Mouse (Mus musculus): Measurements from ENCODE around the gene Zfp790. TPM values are rescaled to one million over a fixed set of nuclear protein-coding genes. Genes with fewer than 3 reads are reported as not detected.

Zfp790 gene
- total RNA-seq (2021) = 10 to 100 TPM; 19.1 to 21.5 TPM
- long read RNA-seq, experiment 1, transcript Zfp790-201 (5 exons, 3,376 nt) = major isoform, 9 of 18 reads
- long read RNA-seq, experiment 1, partial matches to known transcripts = 0 of 18 reads
- long read RNA-seq, experiment 1, other reads (novel, unspliced or antisense) = 9 of 18 reads
- long read RNA-seq, experiment 2, transcript Zfp790-201 (5 exons, 3,376 nt) = major isoform, 8 of 17 reads
- long read RNA-seq, experiment 2, partial matches to known transcripts = 0 of 17 reads
- long read RNA-seq, experiment 2, other reads (novel, unspliced or antisense) = 5 of 17 reads

DNA sequence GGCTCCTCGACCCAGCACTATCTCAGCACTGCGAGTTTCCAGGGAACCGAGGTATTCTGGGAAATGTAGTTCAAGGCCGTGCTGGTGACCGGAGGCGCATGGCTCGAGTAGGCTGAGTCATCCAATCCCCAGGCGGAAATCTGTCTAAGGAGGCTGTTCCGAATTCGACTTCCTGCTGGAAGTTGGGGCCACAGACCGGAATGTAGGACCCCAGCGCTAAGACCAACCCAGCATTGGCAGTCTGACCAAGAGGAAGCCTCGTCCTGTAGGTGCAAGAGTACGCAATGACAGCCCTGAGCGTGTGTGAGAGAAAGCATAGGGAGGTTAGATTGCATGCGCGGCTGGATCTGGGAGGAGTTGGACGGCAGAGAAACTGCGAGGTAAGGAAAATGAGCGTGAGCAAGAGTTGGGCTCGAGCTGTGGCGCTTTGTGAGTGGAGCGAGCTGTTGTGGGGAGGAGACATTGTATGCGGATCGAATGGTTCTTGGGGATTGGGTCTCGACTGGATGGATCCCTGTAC lies at the start of gene Zfp790:
Gene Zfp790, plus strand, starts transcription at position 205 of the 520 bp plus-strand sequence.
- DNase-seq (ENCODE audit: low spot score in 2 of 2) = peak; percentile 87 to 95
- Histone ChIP-seq H3K27ac (peak within 1 kb of the TSS; percentile 89), H3K4me3 (peak within 1 kb of the TSS; percentile 76)
- no peak for TF ChIP-seq CTCF (conservative IDR thresholded peaks at IDR 0.05)

DNA sequence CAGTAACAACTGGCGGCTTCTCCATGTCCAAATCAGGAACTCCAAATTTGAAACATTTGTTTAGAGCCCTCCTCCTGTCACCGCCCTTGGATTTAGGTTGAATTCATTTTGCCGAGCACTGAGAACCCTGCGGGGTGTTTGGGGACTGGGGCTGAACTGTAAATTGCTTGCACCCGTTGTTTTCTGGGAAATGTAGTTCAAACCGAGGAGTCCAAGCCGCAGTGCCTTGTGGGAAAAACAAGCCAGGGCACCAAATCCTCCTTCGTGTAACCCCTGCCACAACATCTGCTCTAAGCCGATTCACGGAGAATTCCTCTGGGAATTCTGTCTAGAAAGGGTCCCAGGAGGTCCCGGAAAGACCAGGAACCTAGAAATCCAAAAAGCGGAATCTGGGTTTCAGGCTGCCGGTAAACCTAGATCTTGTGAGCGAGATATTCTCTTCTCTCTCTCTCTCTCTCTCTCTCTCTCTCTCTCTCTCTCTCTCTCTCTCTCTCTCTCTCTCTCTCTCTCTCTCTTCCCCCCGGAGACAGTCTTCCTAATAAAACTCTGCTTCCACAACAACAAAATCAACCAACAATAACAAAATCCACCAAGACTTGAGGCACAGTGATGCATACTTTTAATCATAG lies 48.7 kb upstream of the Zfp790 start:
- H3K27ac ChIP-seq = peak overlapping the region; percentile 95
- TF ChIP-seq CTCF (conservative IDR thresholded peaks at IDR 0.05) = no peak
- H3K4me3 ChIP-seq = peak overlapping the region; percentile 94
- peak; percentile 87 to 90 for DNase-seq (ENCODE audit: low spot score in 2 of 2)

- Histone ChIP-seq H3K27ac (peak within 1 kb of the TSS; percentile 95), H3K4me3 (peak within 1 kb of the TSS; percentile 94)
- peak; percentile 84 to 94 for DNase-seq (ENCODE audit: low spot score in 2 of 2)
- TF ChIP-seq CTCF (conservative IDR thresholded peaks at IDR 0.05) = peak; percentile 24; the same call in 1 of the 2 replicates
These were observed 47.6 kb upstream of the Zfp790 start, which contains the start of gene Zfp84 for GRCm38 (mm10) chr7:29768090-29768900. Gene Zfp84 (plus strand): TSS chr7:29768552.

DNA sequence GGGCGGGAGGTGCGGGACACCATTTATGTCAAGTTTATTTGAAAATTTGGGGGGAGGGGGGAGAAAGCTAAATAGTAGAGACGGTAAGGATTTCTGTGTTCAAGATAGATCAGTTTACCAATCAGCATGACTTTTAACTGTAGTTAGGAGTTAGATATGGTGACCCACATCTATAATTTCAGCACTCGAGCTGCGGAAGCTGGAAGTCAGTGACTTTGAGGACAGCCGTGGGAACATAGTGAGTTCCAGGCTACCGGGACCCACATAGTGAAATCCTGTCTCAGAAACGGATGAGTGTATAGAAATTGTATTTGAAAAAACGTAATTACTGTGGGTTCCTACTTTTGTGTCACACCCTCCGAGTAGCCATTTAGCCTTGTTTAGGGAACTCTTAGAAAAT lies 46.9 kb upstream of the Zfp790 start:
- peak overlapping the region; percentile 95 for H3K27ac ChIP-seq
- no peak for TF ChIP-seq CTCF (conservative IDR thresholded peaks at IDR 0.05)
- H3K4me3 ChIP-seq = peak overlapping the region; percentile 94
- no peak for DNase-seq (ENCODE audit: low spot score in 2 of 2)

DNA sequence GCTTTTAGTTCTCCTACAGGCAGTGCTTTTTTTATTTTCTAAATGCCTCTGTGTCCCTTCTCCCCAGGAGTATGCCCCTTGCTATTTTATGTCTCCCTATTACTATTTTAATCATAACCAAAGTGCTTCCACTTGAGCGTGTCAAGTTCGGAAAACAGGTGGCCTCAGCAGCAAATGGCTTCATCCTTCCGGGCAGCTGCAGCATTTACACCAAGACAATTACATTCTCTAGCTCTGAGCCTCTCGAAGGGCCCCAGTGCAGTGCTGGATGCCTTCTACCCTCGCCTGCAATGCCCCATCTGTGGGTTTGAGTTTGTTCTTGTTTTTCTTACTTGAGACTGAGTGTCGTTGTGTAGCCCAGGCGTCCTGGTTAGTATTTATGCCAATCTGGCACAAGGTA lies 42.4 kb upstream of the Zfp790 start:
- Histone ChIP-seq H3K4me3 (no peak overlapping the region), H3K27ac (no peak overlapping the region)
- DNase-seq (ENCODE audit: low spot score in 2 of 2) = no peak
- no peak for TF ChIP-seq CTCF (conservative IDR thresholded peaks at IDR 0.05)

DNA sequence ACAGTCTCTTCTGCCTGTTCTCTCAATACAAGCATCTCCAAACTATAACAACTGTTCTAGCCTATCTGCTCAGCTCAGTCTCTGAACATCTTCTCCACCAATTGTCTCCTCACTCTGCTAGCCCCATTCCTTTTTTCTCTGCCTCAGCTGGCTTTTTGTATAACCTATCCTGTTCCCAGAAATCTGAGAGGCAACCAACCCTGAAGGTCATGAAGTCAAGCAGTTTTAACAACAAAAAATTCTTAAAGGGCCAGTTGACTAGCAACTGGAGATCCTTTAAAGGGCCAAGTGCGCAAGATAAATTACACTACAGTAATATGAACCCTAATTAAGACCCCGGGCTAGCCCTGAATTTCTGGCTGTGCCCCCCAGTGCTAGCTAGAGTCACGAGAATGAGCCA lies 41.5 kb upstream of the Zfp790 start:
- no peak for TF ChIP-seq CTCF (conservative IDR thresholded peaks at IDR 0.05)
- no peak overlapping the region for H3K27ac ChIP-seq
- DNase-seq (ENCODE audit: low spot score in 2 of 2) = no peak

DNA sequence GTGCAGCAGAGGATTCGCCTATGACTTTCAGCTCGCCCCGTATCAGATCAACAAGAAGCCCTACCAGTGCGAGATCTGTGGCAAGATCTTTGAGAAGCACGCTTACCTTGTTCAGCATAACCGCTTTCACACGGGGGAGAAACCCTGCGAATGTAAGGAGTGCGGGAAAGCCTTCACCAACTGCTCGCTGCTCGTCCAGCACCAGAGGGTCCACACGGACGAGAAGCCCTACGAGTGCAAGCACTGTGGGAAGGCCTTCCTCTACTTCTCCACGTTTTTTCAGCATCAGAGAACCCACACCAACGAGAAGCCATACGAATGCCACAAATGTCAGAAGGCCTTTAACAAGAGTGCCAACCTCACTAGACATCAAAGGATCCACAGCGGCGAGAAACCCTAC lies 39.3 kb upstream of the Zfp790 start:
- TF ChIP-seq CTCF (conservative IDR thresholded peaks at IDR 0.05) = no peak
- no peak for DNase-seq (ENCODE audit: low spot score in 2 of 2)
- Histone ChIP-seq H3K27ac (no peak overlapping the region), H3K4me3 (no peak overlapping the region)

More for the DNA sequence above, 41.5 kb upstream of the Zfp790 start:
- no peak overlapping the region for H3K4me3 ChIP-seq

- no peak overlapping the region for H3K27ac ChIP-seq
- no peak for TF ChIP-seq CTCF (conservative IDR thresholded peaks at IDR 0.05)
- no peak for DNase-seq (ENCODE audit: low spot score in 2 of 2)
- no peak overlapping the region for H3K4me3 ChIP-seq
These were observed 38.5 kb upstream of the Zfp790 start for GRCm38 (mm10) chr7:29777372-29777771.

DNA sequence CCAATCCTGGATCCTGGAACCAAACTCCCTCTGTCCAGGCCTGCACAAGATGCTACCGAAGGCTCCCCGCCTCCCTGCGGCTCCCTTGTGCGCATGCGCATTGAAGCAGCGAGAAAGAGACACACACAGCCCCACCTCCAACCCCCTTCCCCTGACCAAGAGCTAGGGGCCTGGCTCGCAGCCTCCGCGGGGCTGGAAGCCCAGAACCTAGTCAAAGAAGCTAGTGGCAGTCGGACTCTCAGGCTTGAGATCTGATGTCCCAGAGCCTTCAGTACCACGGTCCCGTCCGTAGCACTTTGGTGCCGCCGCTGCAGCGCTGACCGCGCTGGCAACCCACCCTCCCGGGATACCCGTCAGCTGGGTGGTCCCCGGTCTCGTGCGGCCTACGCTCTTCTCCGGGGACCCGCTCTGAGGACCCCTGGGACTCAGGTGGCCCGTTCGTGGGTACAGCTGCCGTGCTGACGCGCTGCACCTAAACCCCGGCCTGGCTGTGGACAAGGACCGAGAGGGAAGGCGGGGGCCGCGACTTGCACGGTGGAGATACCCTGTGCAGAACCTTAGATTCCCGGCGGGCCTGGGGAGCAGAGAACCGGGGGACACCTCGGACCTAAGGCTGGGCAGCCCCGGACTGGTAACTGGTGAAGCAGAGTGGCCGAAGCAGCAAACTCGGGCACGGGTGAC lies 31.9 kb upstream of the Zfp790 start, which contains the start of gene Zfp30:
Gene Zfp30, plus strand, starts transcription at position 128 of the 681 bp plus-strand sequence.
- H3K27ac ChIP-seq = peak within 1 kb of the TSS; percentile 91
- no peak for TF ChIP-seq CTCF (conservative IDR thresholded peaks at IDR 0.05)
- peak; percentile 83 to 89 for DNase-seq (ENCODE audit: low spot score in 2 of 2)
- H3K4me3 ChIP-seq = peak within 1 kb of the TSS; percentile 65

DNA sequence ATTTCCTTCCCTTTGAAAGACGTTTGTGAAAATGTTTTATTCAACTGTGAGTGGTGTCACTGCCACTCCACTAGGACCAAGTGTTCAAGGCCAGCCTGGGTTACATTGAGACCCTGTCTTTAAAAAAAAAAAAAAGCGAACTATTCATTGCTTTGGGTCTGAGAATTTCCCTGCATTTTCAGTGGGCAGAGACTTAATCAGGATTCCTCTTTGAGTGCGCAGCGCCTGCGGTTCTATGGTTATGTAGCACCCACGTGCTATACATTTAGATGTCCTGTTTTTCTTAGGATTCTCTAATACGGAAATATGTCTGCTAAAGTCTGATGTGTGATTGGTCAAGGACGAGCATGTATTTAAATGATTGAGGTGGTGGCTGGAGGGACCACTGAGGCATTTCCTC lies 30.9 kb upstream of the Zfp790 start:
- no peak for DNase-seq (ENCODE audit: low spot score in 2 of 2)
- Histone ChIP-seq H3K27ac (peak overlapping the region; percentile 91; the same call in 1 of the 2 replicates), H3K4me3 (peak overlapping the region; percentile 65)
- no peak for TF ChIP-seq CTCF (conservative IDR thresholded peaks at IDR 0.05)

- no peak for DNase-seq (ENCODE audit: low spot score in 2 of 2)
- Histone ChIP-seq H3K4me3 (peak overlapping the region; percentile 65), H3K27ac (no peak overlapping the region)
- no peak for TF ChIP-seq CTCF (conservative IDR thresholded peaks at IDR 0.05)
These were observed 30.0 kb upstream of the Zfp790 start for GRCm38 (mm10) chr7:29785888-29786287.

GRCm38 (mm10) chr7:29792906-29793305 lies 23.0 kb upstream of the Zfp790 start:
- Histone ChIP-seq H3K27ac (no peak overlapping the region), H3K4me3 (no peak overlapping the region)
- no peak for DNase-seq (ENCODE audit: low spot score in 2 of 2)
- no peak for TF ChIP-seq CTCF (conservative IDR thresholded peaks at IDR 0.05)

Data from layer of hippocampus, adult 2 months (tissue).